Mouse (Mus musculus) embryonic facial prominence, embryonic 11.5 days (tissue): Measurements from ENCODE around the gene Gm47841. TPM values are rescaled to one million over a fixed set of nuclear protein-coding genes. Genes with fewer than 3 reads are reported as not detected.

Experiments used
- ATAC-seq: fragments of 200-750 bp; cut with Nextera tagmentation; replicated peaks from 2 replicates; pipeline ENCODE4 v1.8.0; 2017; ENCODE audit warnings: low read depth; ENCODE audit not compliant: insufficient number of reproducible peaks, low FRiP score, low TSS enrichment
- DNase-seq: peaks from one replicate; pipeline ENCODE4 v3.0.0-alpha.2; 2015; ENCODE audit warnings: low spot score
- H3K27ac ChIP-seq: fragments of 300-500 bp; sonication (generic); replicated peaks from 2 replicates; pipeline ENCODE4 v1.5.1; 2014; ENCODE audit warnings: mild to moderate bottlenecking, low read depth, low read length, control low read depth
- H3K27me3 ChIP-seq: fragments of 300-500 bp; sonication (generic); 2 replicates; pipeline ENCODE4 v1.6.1; 2014; ENCODE audit warnings: mild to moderate bottlenecking, low read length, moderate library complexity, mixed read lengths; ENCODE audit not compliant: control insufficient read depth, insufficient read depth
- H3K36me3 ChIP-seq: fragments of 300-500 bp; sonication (generic); replicated peaks from 2 replicates; pipeline ENCODE4 v1.6.1; 2014; ENCODE audit warnings: low read depth, mild to moderate bottlenecking, low read length, moderate library complexity, mixed read lengths; ENCODE audit not compliant: control insufficient read depth, insufficient read depth
- H3K4me1 ChIP-seq: fragments of 300-500 bp; sonication (generic); 2 replicates; pipeline ENCODE4 v1.6.1; 2014; ENCODE audit warnings: low read length, mixed read lengths; ENCODE audit not compliant: control insufficient read depth, insufficient read depth
- H3K4me2 ChIP-seq: fragments of 300-500 bp; sonication (generic); 2 replicates; pipeline ENCODE4 v1.6.1; 2014; ENCODE audit warnings: low read depth, mild to moderate bottlenecking, control low read depth, low read length, moderate library complexity
- H3K4me3 ChIP-seq: fragments of 300-500 bp; sonication (generic); 2 replicates; pipeline ENCODE4 v1.5.1; 2014; ENCODE audit warnings: low read depth, low read length, control low read depth
- H3K9ac ChIP-seq: fragments of 300-500 bp; sonication (generic); replicated peaks from 2 replicates; pipeline ENCODE4 v1.6.1; 2014; ENCODE audit warnings: mild to moderate bottlenecking, control low read depth, low read length
- H3K9me3 ChIP-seq: fragments of 300-500 bp; sonication (generic); replicated peaks from 2 replicates; pipeline ENCODE4 v1.6.1; 2016; ENCODE audit warnings: mild to moderate bottlenecking, low read length, inconsistent platforms, mixed read lengths; ENCODE audit not compliant: control insufficient read depth
- whole genome bisulfite sequencing: fragments of 180-500 bp; shearing (Covaris S2); extraction: QIAGEN DNeasy Blood & Tissue Kit; methylation state at CpG from one replicate; pipeline ENCODE4 v1.1.7; 2014; 5-methylcytosine and 5-hydroxymethylcytosine counted together
- polyA plus RNA-seq: library from polyadenylated mRNA; unstranded; fragments of >200 nt; fragmentation: Nextera tagmentation; extraction: Ambion mirVana; gene quantifications from 2 replicates; pipeline ENCODE4 v1.2.1, GENCODE M21; 2014

The Gm47841 gene
- polyA plus RNA-seq, 1 experiment from 2014 or later, result not detected

DNA sequence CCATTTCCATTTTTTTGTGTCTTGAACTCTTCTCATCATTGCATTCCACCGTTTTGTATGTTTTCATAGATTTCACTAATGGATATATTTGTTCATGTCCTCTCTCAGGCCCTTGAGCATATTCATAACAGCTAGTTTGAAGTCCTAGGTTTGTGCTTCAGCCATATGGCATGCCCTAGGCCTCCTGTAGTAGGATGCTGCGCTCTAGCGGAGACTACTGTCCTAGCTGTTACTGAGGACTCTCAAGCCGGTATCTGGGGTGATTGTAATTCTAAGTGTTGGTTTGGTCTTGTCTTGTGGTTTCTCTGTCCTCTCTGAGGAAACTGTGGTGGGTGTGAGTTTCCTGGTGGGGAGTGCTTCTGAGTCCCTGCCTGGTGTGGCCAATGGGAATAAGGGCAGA is 50.1 kb downstream of the Gm47841 start:
- ATAC-seq, result no peak
- Histone ChIP-seq H3K36me3 (no peaks in the 10 kb centered on the region), H3K9me3 (no peaks in the 10 kb centered on the region), H3K27me3 (no peaks in the 10 kb centered on the region), H3K4me3 (no peak overlapping the region), H3K27ac (no peak overlapping the region), H3K4me1 (no peaks in the 10 kb centered on the region), H3K9ac (no peak overlapping the region), H3K4me2 (no peak overlapping the region)
- peak; percentile 73 for DNase-seq
- WGBS, result 27% methylated on average over 4 of the region's 4 CpGs

Other genes starting within 250 kb of the Gm47841 start
- gene Scn8a, start 177.5 kb downstream of the Gm47841 start, polyA plus RNA-seq, result 5.6 and 8.2 TPM in 2 replicates
- 0.72 and 0.81 TPM in 2 replicates for gene Fignl2, start 31.2 kb upstream of the Gm47841 start, polyA plus RNA-seq
- not detected in 2 replicates for gene Ankrd33, start 68.4 kb upstream of the Gm47841 start, polyA plus RNA-seq
- gene Acvrl1, start 81.1 kb upstream of the Gm47841 start, polyA plus RNA-seq, result 3.8 and 4.6 TPM in 2 replicates
- gene Acvr1b, start 126.7 kb upstream of the Gm47841 start, polyA plus RNA-seq, result 10.5 and 11.4 TPM in 2 replicates
- 5.6 and 6.0 TPM in 2 replicates for gene Grasp, start 176.8 kb upstream of the Gm47841 start, polyA plus RNA-seq
- gene Nr4a1, start 206.9 kb upstream of the Gm47841 start, polyA plus RNA-seq, result 2.2 and 3.0 TPM in 2 replicates
- 63.8 and 65.8 TPM in 2 replicates for gene Atg101, start 236.9 kb upstream of the Gm47841 start, polyA plus RNA-seq
- 1.6 and 1.7 TPM in 2 replicates for gene 6030408B16Rik, start 245.8 kb upstream of the Gm47841 start, polyA plus RNA-seq